Mouse (Mus musculus): ENCODE measurements around the gene Nt5dc3.

The Nt5dc3 gene

GRCm38 (mm10) chr10:86778398-86779116, at the start of gene Nt5dc3:
Gene Nt5dc3 (plus strand): TSS chr10:86779005.
- DNase-seq (ENCODE audit: low spot score): peak; percentile 97

- peak; percentile 66 for DNase-seq (ENCODE audit: low spot score)
Measured at GRCm38 (mm10) chr10:86730823-86731499, 47.8 kb upstream of the Nt5dc3 start.

GRCm38 (mm10) chr10:86731500-86731863, 47.3 kb upstream of the Nt5dc3 start:
- no peak for DNase-seq (ENCODE audit: low spot score)

GRCm38 (mm10) chr10:86735036-86735435, 43.8 kb upstream of the Nt5dc3 start:
- DNase-seq (ENCODE audit: low spot score): no peak

- no peak for DNase-seq (ENCODE audit: low spot score)
Measured at GRCm38 (mm10) chr10:86742918-86743317, 35.9 kb upstream of the Nt5dc3 start.

GRCm38 (mm10) chr10:86744306-86744705, 34.5 kb upstream of the Nt5dc3 start:
- DNase-seq (ENCODE audit: low spot score): no peak

- no peak for DNase-seq (ENCODE audit: low spot score)
Measured at GRCm38 (mm10) chr10:86755816-86756502, 22.8 kb upstream of the Nt5dc3 start.

- DNase-seq (ENCODE audit: low spot score): no peak
Measured at GRCm38 (mm10) chr10:86757724-86758123, 21.1 kb upstream of the Nt5dc3 start.

- DNase-seq (ENCODE audit: low spot score): no peak
Measured at GRCm38 (mm10) chr10:86758211-86758610, 20.6 kb upstream of the Nt5dc3 start.

GRCm38 (mm10) chr10:86761236-86761635, 17.6 kb upstream of the Nt5dc3 start:
- DNase-seq (ENCODE audit: low spot score): no peak

GRCm38 (mm10) chr10:86761722-86762383, 17.0 kb upstream of the Nt5dc3 start:
- DNase-seq (ENCODE audit: low spot score): no peak

GRCm38 (mm10) chr10:86762384-86762730, 16.4 kb upstream of the Nt5dc3 start:
- DNase-seq (ENCODE audit: low spot score): no peak

GRCm38 (mm10) chr10:86763672-86764071, 15.1 kb upstream of the Nt5dc3 start, which contains the start of gene Gm49358:
Gene Gm49358 (plus strand): TSS chr10:86763972.
- DNase-seq (ENCODE audit: low spot score): no peak

GRCm38 (mm10) chr10:86765344-86765966, 13.3 kb upstream of the Nt5dc3 start:
- DNase-seq (ENCODE audit: low spot score): no peak

GRCm38 (mm10) chr10:86769216-86769615, 9.6 kb upstream of the Nt5dc3 start:
- DNase-seq (ENCODE audit: low spot score): no peak

- no peak for DNase-seq (ENCODE audit: low spot score)
Measured at GRCm38 (mm10) chr10:86769797-86770196, 9.0 kb upstream of the Nt5dc3 start.

- DNase-seq (ENCODE audit: low spot score): no peak
Measured at GRCm38 (mm10) chr10:86771701-86772100, 7.1 kb upstream of the Nt5dc3 start.

GRCm38 (mm10) chr10:86772231-86772631, 6.6 kb upstream of the Nt5dc3 start:
- DNase-seq (ENCODE audit: low spot score): no peak

- DNase-seq (ENCODE audit: low spot score): no peak
Measured at GRCm38 (mm10) chr10:86773360-86773759, 5.4 kb upstream of the Nt5dc3 start.

- no peak for DNase-seq (ENCODE audit: low spot score)
Measured at GRCm38 (mm10) chr10:86776281-86776680, 2.5 kb upstream of the Nt5dc3 start.

- no peak for DNase-seq (ENCODE audit: low spot score)
Measured at GRCm38 (mm10) chr10:86777614-86778319, 1.0 kb upstream of the Nt5dc3 start.

All from spleen, adult 12 weeks (tissue).